Mouse (Mus musculus) ES-E14 (cell line): ENCODE measurements around the gene Lrba. TPM values are rescaled to one million over a fixed set of nuclear protein-coding genes. Genes with fewer than 3 reads are reported as not detected.

Experiments
- DNase-seq: peaks from one replicate; pipeline ENCODE4 v3.0.0-alpha.2; 2013; ENCODE audit warnings: low read depth, low spot score
- H3K27ac ChIP-seq: 2 replicates; pipeline ENCODE4 v1.5.1; 2012; ENCODE audit warnings: low read depth, mild to moderate bottlenecking, low read length, moderate library complexity, mixed read lengths; ENCODE audit not compliant: poor library complexity, insufficient read depth, severe bottlenecking
- H3K36me3 ChIP-seq: 2 replicates; pipeline ENCODE4 v1.6.1; 2012; ENCODE audit warnings: mild to moderate bottlenecking, low read length, moderate library complexity, mixed read lengths; ENCODE audit not compliant: control insufficient read depth, poor library complexity, insufficient read depth, severe bottlenecking
- H3K4me1 ChIP-seq, 2 experiments: fragments of 150-350 bp in 1 of 2; sonication (generic) in 1 of 2; 2 replicates each; pipeline ENCODE4 v1.6.1; 2012; ENCODE audit warnings: low read length in 2 of 2, mild to moderate bottlenecking in 1 of 2, mixed read lengths in 1 of 2; ENCODE audit not compliant: control insufficient read depth in 2 of 2, insufficient read depth in 2 of 2, poor library complexity in 1 of 2
- H3K4me3 ChIP-seq, 2 experiments: fragments of 150-350 bp in 1 of 2; sonication (generic) in 1 of 2; 2 replicates each; pipeline ENCODE4 v1.5.1; 2012; ENCODE audit warnings: low read length in 2 of 2, low read depth in 1 of 2, mild to moderate bottlenecking in 1 of 2, mixed read lengths in 1 of 2; ENCODE audit not compliant: insufficient read depth in 1 of 2, poor library complexity in 1 of 2, severe bottlenecking in 1 of 2
- H3K9ac ChIP-seq: 2 replicates; pipeline ENCODE4 v1.6.1; 2012; ENCODE audit warnings: low read depth, mild to moderate bottlenecking, low read length, mixed read lengths; ENCODE audit not compliant: poor library complexity, insufficient read depth, severe bottlenecking
- H3K9me3 ChIP-seq: fragments of 150-350 bp; sonication (generic); 2 replicates; pipeline ENCODE4 v1.6.1; 2012; ENCODE audit warnings: low read depth, mild to moderate bottlenecking, low read length; ENCODE audit not compliant: control insufficient read depth, insufficient read depth
- CHD2 ChIP-seq: IDR thresholded peaks from 2 replicates; pipeline ENCODE4 v1.6.1; 2014; ENCODE audit warnings: mild to moderate bottlenecking, low read depth, low read length, inconsistent platforms
- HCFC1 ChIP-seq: IDR thresholded peaks from 2 replicates; pipeline ENCODE4 v1.6.1; 2012; ENCODE audit warnings: low read length, inconsistent platforms, borderline replicate concordance; ENCODE audit not compliant: insufficient read depth
- MAFK ChIP-seq: IDR thresholded peaks from 2 replicates; pipeline ENCODE4 v1.6.1; 2014; ENCODE audit warnings: mild to moderate bottlenecking, low read depth, low read length, inconsistent platforms; ENCODE audit not compliant: insufficient read depth
- ZC3H11A ChIP-seq: IDR thresholded peaks from 2 replicates; pipeline ENCODE4 v1.6.1; 2012; ENCODE audit warnings: low read depth, mild to moderate bottlenecking, inconsistent platforms, low read length, borderline replicate concordance
- ZNF384 ChIP-seq: IDR thresholded peaks from 2 replicates; pipeline ENCODE4 v1.6.1; 2012; ENCODE audit warnings: low read depth, low read length, inconsistent platforms
- in situ Hi-C, 2 experiments: fragments of 600-800 bp; cut with MboI; formaldehyde crosslinking; loops; one replicate each; pipeline ENCODE4 v1.15.1; 2025; ENCODE audit warnings: low sequenced_read_pairs in 2 of 2, inconsistent platforms in 1 of 2; ENCODE audit not compliant: unreplicated experiment in 2 of 2
- total RNA-seq: library from RNA; depleted of rRNA; stranded (reverse); fragments of 300-350 nt; gene quantifications from 2 replicates; pipeline ENCODE4 v1.2.3, GENCODE M21; 2012

The Lrba gene
- total RNA-seq, 1 experiment: 14.7 TPM

DNA sequence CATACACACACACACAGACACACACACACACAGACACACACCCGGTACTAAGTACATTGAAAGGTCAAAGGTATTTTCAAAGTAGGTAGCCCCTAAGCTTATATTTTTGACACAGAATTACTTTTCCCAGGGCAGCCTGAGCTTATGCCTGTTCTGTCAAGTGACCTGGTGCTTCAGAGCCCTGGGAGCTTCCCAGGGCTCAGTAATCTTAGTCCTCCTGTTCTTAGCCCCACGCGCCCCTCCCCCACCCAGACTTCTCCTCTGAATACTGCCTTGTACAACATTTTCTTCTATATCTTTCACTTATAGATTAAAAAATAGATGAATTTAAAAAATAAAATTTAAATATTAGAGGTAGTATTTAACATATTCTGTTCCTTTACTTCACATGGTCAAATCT, 320.3 kb downstream of the Lrba start:
- Histone ChIP-seq H3K4me1 (no peaks in the 10 kb centered on the region), H3K9me3 (no peaks in the 10 kb centered on the region), H3K27ac (no peak overlapping the region), H3K4me3 (no peak overlapping the region), H3K9ac (no peak overlapping the region), H3K36me3 (no peaks in the 10 kb centered on the region)
- in situ Hi-C loops: no loop called here
- TF ChIP-seq CHD2: no peak
- no peak for TF ChIP-seq MAFK
- no peak for DNase-seq

DNA sequence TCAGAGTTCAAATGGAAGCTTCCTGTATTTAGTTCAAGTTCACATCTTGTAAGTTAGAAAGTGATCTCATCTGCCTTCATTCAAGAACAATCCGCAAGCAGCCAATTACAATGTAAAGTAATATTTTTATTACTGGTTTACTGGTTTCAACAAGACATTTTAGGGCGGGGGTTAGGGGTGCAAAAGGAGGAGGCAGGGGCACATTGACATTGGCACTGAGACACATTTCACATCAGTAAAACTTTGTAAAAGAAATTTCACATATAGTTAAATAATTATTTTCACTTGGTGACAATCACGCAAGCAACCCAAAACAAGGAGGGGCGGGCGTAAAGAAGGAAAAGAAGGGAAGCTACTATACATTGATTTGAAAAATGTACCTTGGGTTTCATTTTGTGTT, 321.5 kb downstream of the Lrba start:
- no peak for DNase-seq
- Histone ChIP-seq H3K4me1 (0 out of 4 replicates have a peak, but pooled peaks cover 2% of the 10 kb centered on the region in 2 experiments), H3K9me3 (no peaks in the 10 kb centered on the region), H3K4me3 (no peak overlapping the region; a peak in 1 of 4 replicates), H3K36me3 (no peaks in the 10 kb centered on the region), H3K27ac (no peak overlapping the region), H3K9ac (no peak overlapping the region)
- TF ChIP-seq MAFK (no peak), CHD2 (no peak)
- in situ Hi-C loops: no loop called here

DNA sequence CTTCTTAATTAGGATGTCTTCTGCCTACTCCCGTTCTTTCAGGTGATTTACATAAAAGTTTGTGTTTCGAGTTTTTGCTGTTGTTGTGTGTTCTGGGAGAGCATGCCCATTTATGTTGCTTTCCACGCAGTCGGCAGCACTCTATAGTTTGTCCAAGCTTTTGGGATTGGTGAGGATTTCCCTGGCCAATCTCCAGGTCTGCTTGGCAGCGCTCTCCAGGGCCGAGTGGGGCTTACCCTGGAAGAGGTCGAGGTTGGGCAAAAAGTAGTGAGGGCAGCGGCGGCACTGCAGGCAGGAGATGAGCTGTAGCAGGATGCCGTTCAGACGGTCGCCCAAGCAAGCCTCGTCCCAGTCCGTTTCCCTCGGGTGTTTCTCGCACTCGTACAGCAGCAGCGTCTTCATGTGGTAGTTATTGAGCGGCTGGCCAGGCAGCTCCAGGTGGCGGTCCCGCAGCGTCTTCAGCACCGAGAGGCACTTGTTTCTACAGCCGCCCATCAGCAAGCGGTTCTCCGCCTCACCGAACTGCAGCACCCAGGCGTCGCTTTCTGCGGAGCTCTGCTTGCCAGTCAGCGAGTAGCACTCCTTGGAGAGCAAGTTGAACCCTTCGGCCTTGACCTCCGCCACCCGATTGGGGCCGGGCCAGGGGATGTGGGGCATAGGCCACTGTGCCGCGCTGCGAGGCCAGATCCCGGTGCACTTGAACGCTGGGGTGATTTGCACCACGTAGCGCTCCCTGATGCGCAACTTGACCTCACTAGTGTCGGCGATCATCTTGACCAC, 322.2 kb downstream of the Lrba start:
- H3K27ac ChIP-seq: no peak overlapping the region
- H3K4me1 ChIP-seq: 0 out of 4 replicates have a peak, but pooled peaks cover 2% of the 10 kb centered on the region in 2 experiments
- no peak for DNase-seq
- no peaks in the 10 kb centered on the region for H3K36me3 ChIP-seq
- H3K9ac ChIP-seq: peak overlapping the region; percentile 56
- in situ Hi-C loops: no loop called here
- no peak for TF ChIP-seq ZC3H11A
- no peak for TF ChIP-seq CHD2
- no peak for TF ChIP-seq ZNF384
- TF ChIP-seq MAFK: no peak
- no peak for TF ChIP-seq HCFC1
- peak overlapping the region; percentile 54 to 63 for H3K4me3 ChIP-seq
- no peaks in the 10 kb centered on the region for H3K9me3 ChIP-seq

DNA sequence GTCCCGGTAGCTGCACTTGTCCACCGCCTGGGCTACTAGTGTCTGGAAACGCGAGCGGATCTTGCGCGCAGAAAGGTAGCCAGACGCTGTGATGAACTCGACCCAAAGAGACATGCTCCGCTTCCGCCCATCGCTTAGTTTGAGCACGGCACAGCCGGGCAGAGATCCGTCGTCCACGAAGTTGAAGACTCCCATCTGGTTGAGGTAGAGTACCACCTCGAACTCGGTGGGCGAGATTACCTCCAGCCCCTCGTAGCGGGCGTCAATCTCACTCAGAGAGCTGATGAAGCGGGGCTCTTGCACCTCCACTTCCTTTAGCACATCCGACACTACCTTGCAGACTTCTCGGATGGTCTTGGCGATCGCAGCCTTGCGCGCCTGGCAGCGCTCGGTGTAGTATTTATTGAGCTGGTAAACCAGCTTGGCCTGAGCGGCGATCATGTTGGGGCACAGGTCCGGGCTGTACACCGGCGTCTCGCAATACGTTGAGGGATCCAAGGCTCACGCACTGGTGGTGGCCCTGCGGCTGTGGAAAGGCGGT, 322.8 kb downstream of the Lrba start:
- in situ Hi-C loops: no loop called here
- no peak overlapping the region for H3K27ac ChIP-seq
- no peak for TF ChIP-seq ZC3H11A
- TF ChIP-seq ZNF384: no peak
- no peak for TF ChIP-seq MAFK
- TF ChIP-seq CHD2: no peak
- TF ChIP-seq HCFC1: no peak
- H3K9ac ChIP-seq: peak overlapping the region; percentile 56
- peak overlapping the region; percentile 54 to 63 for H3K4me3 ChIP-seq
- H3K36me3 ChIP-seq: no peaks in the 10 kb centered on the region
- 0 out of 4 replicates have a peak, but pooled peaks cover 2% of the 10 kb centered on the region in 2 experiments for H3K4me1 ChIP-seq
- H3K9me3 ChIP-seq: no peaks in the 10 kb centered on the region
- DNase-seq: no peak
